Mouse (Mus musculus): ENCODE data around the gene Chd1l. TPM values are rescaled to one million over a fixed set of nuclear protein-coding genes. Genes with fewer than 3 reads are reported as not detected.
A peak's percentile ranks its signal among the peaks of the same experiment; 100 is the strongest.

The Chd1l gene
- 17.1 and 18.9 TPM in 2 replicates for polyA plus RNA-seq (2014; fragmentation: Nextera tagmentation; extraction: Ambion mirVana)

DNA sequence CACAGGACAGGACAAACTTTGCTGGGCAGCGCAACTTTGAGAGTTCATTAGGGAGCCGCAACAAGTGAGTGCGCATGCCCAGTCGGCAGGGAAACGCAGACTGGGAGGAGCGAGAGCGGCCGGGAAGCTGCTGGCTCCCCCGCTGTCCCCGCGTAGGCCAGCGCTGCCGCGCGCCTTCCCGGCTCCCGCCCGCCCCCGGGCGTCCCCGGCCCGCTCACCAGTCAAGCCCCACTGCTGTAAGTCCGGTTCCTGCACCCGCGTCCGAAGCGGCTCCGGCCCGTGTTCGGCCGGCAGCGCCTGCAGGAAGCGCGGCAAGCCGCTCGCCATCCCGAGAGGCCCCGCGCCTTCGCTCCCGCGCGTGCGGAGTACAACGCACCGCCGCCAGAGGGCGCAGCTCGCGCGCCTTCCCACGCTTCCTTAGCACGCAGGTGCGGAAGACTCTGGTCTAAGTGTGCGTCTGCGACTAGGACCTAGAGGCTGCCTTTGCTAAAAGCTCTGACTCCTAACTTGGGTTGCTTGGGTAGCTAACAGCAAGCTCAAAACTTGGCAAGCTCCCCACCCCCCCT is at the start of gene Chd1l:
Gene Chd1l, minus strand, starts transcription at position 359 of the 566 bp plus-strand sequence.
- Histone ChIP-seq H3K9ac (replicated peaks; ENCODE audit: low read depth, low read length) (peak within 1 kb of the TSS; percentile 66), H3K9me3 (ENCODE audit: control insufficient read depth, low read depth, low read length) (no peaks in the 10 kb centered on the region), H3K27me3 (ENCODE audit: control insufficient read depth, insufficient read depth, low read length) (no peaks in the 10 kb centered on the region), H3K4me2 (replicated peaks; ENCODE audit: low read depth, low read length) (peak within 1 kb of the TSS; percentile 63), H3K4me3 (ENCODE audit: low read depth, low read length) (peak within 1 kb of the TSS; percentile 64), H3K4me1 (ENCODE audit: control insufficient read depth, insufficient read depth, low read length) (no peaks in the 10 kb centered on the region), H3K36me3 (ENCODE audit: control insufficient read depth, insufficient read depth, low read length) (no peaks in the 10 kb centered on the region), H3K27ac (ENCODE audit: low read length) (peak within 1 kb of the TSS; percentile 85; the same call in 1 of the 2 replicates)
- WGBS = under 1% methylated on average over 47 of the region's 56 CpGs
- ATAC-seq (ENCODE audit: insufficient number of reproducible peaks, insufficient read depth, low FRiP score, low read depth) = peak; percentile 91

DNA sequence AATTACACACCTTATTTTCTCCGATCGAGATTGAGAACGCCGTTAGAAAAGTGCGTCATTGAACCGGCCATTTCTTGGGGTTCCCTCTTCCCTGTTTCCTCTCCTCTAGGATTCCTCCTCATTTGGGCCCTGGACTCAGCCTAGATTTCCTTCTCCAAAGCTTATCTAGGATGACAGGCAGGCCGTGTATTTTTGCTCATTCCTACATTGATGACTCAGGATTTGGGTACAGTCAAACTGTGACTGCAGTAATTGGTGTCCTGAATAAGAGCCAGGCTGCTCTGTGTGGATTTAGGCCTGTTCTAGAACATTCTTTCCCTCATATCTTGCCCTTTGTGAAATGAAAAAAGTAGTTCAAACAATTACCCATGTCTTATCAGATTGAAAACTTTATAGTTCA is 49.7 kb upstream of the Chd1l start:
- no peaks in the 10 kb centered on the region for H3K27me3 ChIP-seq (ENCODE audit: control insufficient read depth, insufficient read depth, low read length)
- peaks cover 11% of the 10 kb centered on the region; the same call in 1 of the 2 replicates for H3K4me1 ChIP-seq (ENCODE audit: control insufficient read depth, insufficient read depth, low read length)
- peaks cover 13% of the 10 kb centered on the region; the same call in 1 of the 2 replicates for H3K36me3 ChIP-seq (ENCODE audit: control insufficient read depth, insufficient read depth, low read length)
- ATAC-seq (ENCODE audit: insufficient number of reproducible peaks, insufficient read depth, low FRiP score, low read depth) = no peak
- H3K4me3 ChIP-seq (ENCODE audit: low read depth, low read length) = no peak overlapping the region
- peak overlapping the region; percentile 91; the same call in 1 of the 2 replicates for H3K4me2 ChIP-seq (replicated peaks; ENCODE audit: low read depth, low read length)
- H3K27ac ChIP-seq (ENCODE audit: low read length) = no peak overlapping the region
- WGBS = 89% methylated on average over 7 of the region's 7 CpGs
- H3K9ac ChIP-seq (replicated peaks; ENCODE audit: low read depth, low read length) = no peak overlapping the region
- no peaks in the 10 kb centered on the region for H3K9me3 ChIP-seq (ENCODE audit: control insufficient read depth, low read depth, low read length)

- H3K27ac ChIP-seq (ENCODE audit: low read length) = 0 out of 2 replicates have a peak overlapping the region, but pooled peaks have one; percentile 33
- H3K36me3 ChIP-seq (ENCODE audit: control insufficient read depth, insufficient read depth, low read length) = 0 out of 2 replicates have a peak, but pooled peaks cover 3% of the 10 kb centered on the region
- H3K9ac ChIP-seq (replicated peaks; ENCODE audit: low read depth, low read length) = peak overlapping the region; percentile 64
- H3K27me3 ChIP-seq (ENCODE audit: control insufficient read depth, insufficient read depth, low read length) = no peaks in the 10 kb centered on the region
- peaks cover 11% of the 10 kb centered on the region; the same call in 1 of the 2 replicates for H3K4me1 ChIP-seq (ENCODE audit: control insufficient read depth, insufficient read depth, low read length)
- H3K4me2 ChIP-seq (replicated peaks; ENCODE audit: low read depth, low read length) = peak overlapping the region; percentile 91
- H3K9me3 ChIP-seq (ENCODE audit: control insufficient read depth, low read depth, low read length) = no peaks in the 10 kb centered on the region
- peak; percentile 74; the same call in 1 of the 2 replicates for ATAC-seq (ENCODE audit: insufficient number of reproducible peaks, insufficient read depth, low FRiP score, low read depth)
- WGBS = 1% methylated on average over 49 of the region's 50 CpGs
- H3K4me3 ChIP-seq (ENCODE audit: low read depth, low read length) = peak overlapping the region; percentile 86
Observed at GRCm38 (mm10) chr3:97658426-97659193, 48.6 kb upstream of the Chd1l start.

GRCm38 (mm10) chr3:97657655-97658411 is 47.8 kb upstream of the Chd1l start, which contains the start of gene Prkab2:
Prkab2 (plus strand) TSS chr3:97658193.
- no peaks in the 10 kb centered on the region for H3K27me3 ChIP-seq (ENCODE audit: control insufficient read depth, insufficient read depth, low read length)
- no peaks in the 10 kb centered on the region for H3K36me3 ChIP-seq (ENCODE audit: control insufficient read depth, insufficient read depth, low read length)
- peak; percentile 93 for ATAC-seq (ENCODE audit: insufficient number of reproducible peaks, insufficient read depth, low FRiP score, low read depth)
- peak within 1 kb of the TSS; percentile 86 for H3K4me3 ChIP-seq (ENCODE audit: low read depth, low read length)
- H3K9me3 ChIP-seq (ENCODE audit: control insufficient read depth, low read depth, low read length) = no peaks in the 10 kb centered on the region
- peaks cover 15% of the 10 kb centered on the region; the same call in 1 of the 2 replicates for H3K4me1 ChIP-seq (ENCODE audit: control insufficient read depth, insufficient read depth, low read length)
- peak within 1 kb of the TSS; percentile 91 for H3K4me2 ChIP-seq (replicated peaks; ENCODE audit: low read depth, low read length)
- peak within 1 kb of the TSS; percentile 64 for H3K9ac ChIP-seq (replicated peaks; ENCODE audit: low read depth, low read length)
- 0 out of 2 replicates have a peak within 1 kb of the TSS, but pooled peaks have one; percentile 33 for H3K27ac ChIP-seq (ENCODE audit: low read length)
- 2% methylated on average over 50 of the region's 51 CpGs for WGBS

GRCm38 (mm10) chr3:97654901-97655300 is 44.9 kb upstream of the Chd1l start:
- 84% methylated on average over 8 of the region's 8 CpGs for WGBS
- Histone ChIP-seq H3K4me1 (ENCODE audit: control insufficient read depth, insufficient read depth, low read length) (peaks cover 15% of the 10 kb centered on the region; the same call in 1 of the 2 replicates), H3K27me3 (ENCODE audit: control insufficient read depth, insufficient read depth, low read length) (no peaks in the 10 kb centered on the region)

DNA sequence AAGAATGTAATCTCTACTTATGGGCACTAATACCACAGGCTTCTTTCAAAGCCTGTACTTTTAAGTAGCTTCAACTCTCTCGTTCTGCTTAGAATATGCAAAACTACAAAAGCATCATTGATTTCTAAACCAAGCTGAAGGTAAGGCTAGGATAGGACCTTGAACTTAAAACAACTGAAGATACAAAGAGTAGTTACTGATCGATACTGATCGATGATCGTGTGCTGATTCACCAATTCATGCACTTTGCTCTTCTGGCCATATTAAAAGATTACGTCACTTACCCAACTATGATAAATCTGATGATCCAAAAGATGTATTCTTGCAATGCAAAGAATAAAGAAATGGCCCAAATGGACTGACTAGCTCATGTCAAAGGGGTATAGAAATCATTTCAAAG is 43.8 kb upstream of the Chd1l start:
- WGBS = 93% methylated on average over 5 of the region's 5 CpGs
- Histone ChIP-seq H3K9me3 (ENCODE audit: control insufficient read depth, low read depth, low read length) (no peaks in the 10 kb centered on the region), H3K9ac (replicated peaks; ENCODE audit: low read depth, low read length) (no peak overlapping the region), H3K27ac (ENCODE audit: low read length) (no peak overlapping the region), H3K4me3 (ENCODE audit: low read depth, low read length) (no peak overlapping the region), H3K27me3 (ENCODE audit: control insufficient read depth, insufficient read depth, low read length) (no peaks in the 10 kb centered on the region), H3K4me2 (replicated peaks; ENCODE audit: low read depth, low read length) (no peak overlapping the region), H3K4me1 (ENCODE audit: control insufficient read depth, insufficient read depth, low read length) (0 out of 2 replicates have a peak, but pooled peaks cover 8% of the 10 kb centered on the region), H3K36me3 (ENCODE audit: control insufficient read depth, insufficient read depth, low read length) (no peaks in the 10 kb centered on the region)
- ATAC-seq (ENCODE audit: insufficient number of reproducible peaks, insufficient read depth, low FRiP score, low read depth) = no peak

More at GRCm38 (mm10) chr3:97654901-97655300, 44.9 kb upstream of the Chd1l start:
- ATAC-seq (ENCODE audit: insufficient number of reproducible peaks, insufficient read depth, low FRiP score, low read depth) = no peak
- H3K9ac ChIP-seq (replicated peaks; ENCODE audit: low read depth, low read length) = no peak overlapping the region
- no peak overlapping the region for H3K4me3 ChIP-seq (ENCODE audit: low read depth, low read length)
- no peak overlapping the region for H3K4me2 ChIP-seq (replicated peaks; ENCODE audit: low read depth, low read length)
- H3K36me3 ChIP-seq (ENCODE audit: control insufficient read depth, insufficient read depth, low read length) = no peaks in the 10 kb centered on the region
- no peaks in the 10 kb centered on the region for H3K9me3 ChIP-seq (ENCODE audit: control insufficient read depth, low read depth, low read length)
- H3K27ac ChIP-seq (ENCODE audit: low read length) = no peak overlapping the region

DNA sequence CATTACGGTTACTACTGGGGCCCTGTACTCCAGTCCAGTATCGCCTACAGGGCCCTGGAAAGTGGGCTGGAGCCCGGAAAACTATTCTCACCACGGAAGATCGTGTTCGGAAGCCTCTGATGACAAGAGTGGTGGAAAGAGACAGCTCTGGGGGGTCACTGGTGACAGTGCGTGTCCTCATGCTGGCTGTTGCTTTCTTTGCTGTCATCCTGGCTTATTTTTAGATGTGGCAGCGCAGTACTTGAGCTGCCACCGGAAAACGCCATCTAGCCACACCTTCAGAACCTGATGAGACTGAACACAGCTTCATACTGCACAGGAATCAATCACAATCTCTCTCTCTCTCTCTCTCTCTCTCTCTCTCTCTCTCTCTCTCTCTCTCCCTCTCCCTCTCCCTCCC is 41.6 kb upstream of the Chd1l start:
- Histone ChIP-seq H3K4me1 (ENCODE audit: control insufficient read depth, insufficient read depth, low read length) (0 out of 2 replicates have a peak, but pooled peaks cover 4% of the 10 kb centered on the region), H3K9me3 (ENCODE audit: control insufficient read depth, low read depth, low read length) (no peaks in the 10 kb centered on the region), H3K27me3 (ENCODE audit: control insufficient read depth, insufficient read depth, low read length) (no peaks in the 10 kb centered on the region), H3K36me3 (ENCODE audit: control insufficient read depth, insufficient read depth, low read length) (no peaks in the 10 kb centered on the region), H3K9ac (replicated peaks; ENCODE audit: low read depth, low read length) (no peak overlapping the region), H3K4me3 (ENCODE audit: low read depth, low read length) (no peak overlapping the region), H3K27ac (ENCODE audit: low read length) (no peak overlapping the region), H3K4me2 (replicated peaks; ENCODE audit: low read depth, low read length) (no peak overlapping the region)
- no peak for ATAC-seq (ENCODE audit: insufficient number of reproducible peaks, insufficient read depth, low FRiP score, low read depth)
- 68% methylated on average over 10 of the region's 10 CpGs for WGBS

GRCm38 (mm10) chr3:97649469-97649868 is 39.5 kb upstream of the Chd1l start:
- no peaks in the 10 kb centered on the region for H3K27me3 ChIP-seq (ENCODE audit: control insufficient read depth, insufficient read depth, low read length)
- H3K4me3 ChIP-seq (ENCODE audit: low read depth, low read length) = no peak overlapping the region
- H3K9ac ChIP-seq (replicated peaks; ENCODE audit: low read depth, low read length) = no peak overlapping the region
- whole genome bisulfite sequencing = 69% methylated on average over 6 of the region's 6 CpGs
- H3K9me3 ChIP-seq (ENCODE audit: control insufficient read depth, low read depth, low read length) = no peaks in the 10 kb centered on the region
- ATAC-seq (ENCODE audit: insufficient number of reproducible peaks, insufficient read depth, low FRiP score, low read depth) = no peak
- no peak overlapping the region for H3K27ac ChIP-seq (ENCODE audit: low read length)
- H3K4me1 ChIP-seq (ENCODE audit: control insufficient read depth, insufficient read depth, low read length) = 0 out of 2 replicates have a peak, but pooled peaks cover 4% of the 10 kb centered on the region
- no peaks in the 10 kb centered on the region for H3K36me3 ChIP-seq (ENCODE audit: control insufficient read depth, insufficient read depth, low read length)
- H3K4me2 ChIP-seq (replicated peaks; ENCODE audit: low read depth, low read length) = no peak overlapping the region

All from stomach, embryonic 14.5 days (tissue).